Mouse (Mus musculus): Measurements from ENCODE around the gene Elmo1. TPM values are rescaled to one million over a fixed set of nuclear protein-coding genes. Genes with fewer than 3 reads are reported as not detected.

Elmo1 gene
- total and polyA plus RNA-seq, 3 experiments: 5.2 to 7.6 TPM; not detected in 1

- Histone ChIP-seq H3K79me2 (ENCODE audit: control insufficient read depth, insufficient read depth, low read length, poor library complexity) (no peaks in the 10 kb centered on the region), H3K9ac (ENCODE audit: control insufficient read depth, low read depth, low read length, poor library complexity, severe bottlenecking) (no peak overlapping the region), H3K36me3 (ENCODE audit: control insufficient read depth in 1 of 2, insufficient read depth in 2 of 2, low read length in 2 of 2) (no peaks in the 10 kb centered on the region), H3K27ac (ENCODE audit: control insufficient read depth, low read depth, low read length) (no peak overlapping the region), H3K4me1 (ENCODE audit: control insufficient read depth in 1 of 2, insufficient read depth in 2 of 2, low read length in 2 of 2) (no peaks in the 10 kb centered on the region), H3K9me3 (replicated peaks; ENCODE audit: insufficient read depth, low read length) (no peaks in the 10 kb centered on the region), H3K4me3 (ENCODE audit: control insufficient read depth in 1 of 2, insufficient read depth in 1 of 2, low read depth in 2 of 2, low read length in 2 of 2) (no peak overlapping the region), H3K27me3 (ENCODE audit: control insufficient read depth in 1 of 2, insufficient read depth in 2 of 2, low read length in 2 of 2) (no peaks in the 10 kb centered on the region)
- DNase-seq (ENCODE audit: low read depth, low spot score): no peak
- TF ChIP-seq MXI1 (IDR thresholded peaks at IDR 0.05; ENCODE audit: low read depth, low read length) (no peak), GABPA (IDR thresholded peaks at IDR 0.05; ENCODE audit: low read depth, low read length) (no peak), ZC3H11A (IDR thresholded peaks at IDR 0.05; ENCODE audit: low read depth, low read length) (no peak), ETS1 (IDR thresholded peaks at IDR 0.05; ENCODE audit: low read depth, low read length) (no peak), KAT2A (conservative IDR thresholded peaks at IDR 0.05; ENCODE audit: low read depth, low read length) (no peak), CTCF (IDR thresholded peaks at IDR 0.05 in 2 of 3, conservative IDR thresholded peaks at IDR 0.05 in 1 of 3; ENCODE audit: control insufficient read depth in 1 of 3, insufficient read depth in 1 of 3, low read depth in 2 of 3, low read length in 3 of 3, poor library complexity in 1 of 3, severe bottlenecking in 1 of 3) (no peak), TCF12 (IDR thresholded peaks at IDR 0.05; ENCODE audit: low read depth, low read length) (no peak), JUND (IDR thresholded peaks at IDR 0.05; ENCODE audit: low read depth, low read length) (no peak), MAX (IDR thresholded peaks at IDR 0.05; ENCODE audit: low read length) (no peak), TAL1 (IDR thresholded peaks at IDR 0.05; ENCODE audit: low read length) (no peak), ZNF384 (IDR thresholded peaks at IDR 0.05; ENCODE audit: low read depth, low read length) (no peak), E2F4 (IDR thresholded peaks at IDR 0.05; ENCODE audit: borderline replicate concordance, low read depth, low read length) (no peak), RCOR1 (IDR thresholded peaks at IDR 0.05; ENCODE audit: low read depth, low read length) (no peak), GATA1 (IDR thresholded peaks at IDR 0.05; ENCODE audit: low read depth, low read length) (no peak)
These were observed 19.1 kb downstream of the Elmo1 start for GRCm38 (mm10) chr13:20109446-20109845.

- no peaks in the 10 kb centered on the region for H3K79me2 ChIP-seq (ENCODE audit: control insufficient read depth, insufficient read depth, low read length, poor library complexity)
- H3K27me3 ChIP-seq (ENCODE audit: control insufficient read depth in 1 of 2, insufficient read depth in 2 of 2, low read length in 2 of 2): no peaks in the 10 kb centered on the region
- H3K36me3 ChIP-seq (ENCODE audit: control insufficient read depth in 1 of 2, insufficient read depth in 2 of 2, low read length in 2 of 2): no peaks in the 10 kb centered on the region
- H3K9me3 ChIP-seq (replicated peaks; ENCODE audit: insufficient read depth, low read length): no peaks in the 10 kb centered on the region
- H3K4me1 ChIP-seq (ENCODE audit: control insufficient read depth in 1 of 2, insufficient read depth in 2 of 2, low read length in 2 of 2): no peaks in the 10 kb centered on the region
- H3K9ac ChIP-seq (ENCODE audit: control insufficient read depth, low read depth, low read length, poor library complexity, severe bottlenecking): no peak overlapping the region
- H3K27ac ChIP-seq (ENCODE audit: control insufficient read depth, low read depth, low read length): no peak overlapping the region
- TF ChIP-seq POLR2AphosphoS2 (IDR thresholded peaks at IDR 0.05; ENCODE audit: low read length) (no peak), CTCF (IDR thresholded peaks at IDR 0.05 in 2 of 3, conservative IDR thresholded peaks at IDR 0.05 in 1 of 3; ENCODE audit: control insufficient read depth in 1 of 3, insufficient read depth in 1 of 3, low read depth in 2 of 3, low read length in 3 of 3, poor library complexity in 1 of 3, severe bottlenecking in 1 of 3) (no peak), GATA1 (IDR thresholded peaks at IDR 0.05; ENCODE audit: low read depth, low read length) (no peak), ZMIZ1 (IDR thresholded peaks at IDR 0.05; ENCODE audit: low read depth, low read length) (no peak), TCF12 (IDR thresholded peaks at IDR 0.05; ENCODE audit: low read depth, low read length) (no peak), ZC3H11A (IDR thresholded peaks at IDR 0.05; ENCODE audit: low read depth, low read length) (no peak), RAD21 (IDR thresholded peaks at IDR 0.05; ENCODE audit: low read depth, low read length) (no peak), GABPA (IDR thresholded peaks at IDR 0.05; ENCODE audit: low read depth, low read length) (no peak), HCFC1 (IDR thresholded peaks at IDR 0.05; ENCODE audit: low read depth, low read length) (no peak), SIN3A (IDR thresholded peaks at IDR 0.05; ENCODE audit: low read length) (no peak), NELFE (IDR thresholded peaks at IDR 0.05; ENCODE audit: low read depth, low read length) (no peak), KAT2A (conservative IDR thresholded peaks at IDR 0.05; ENCODE audit: low read depth, low read length) (no peak), MAFK (IDR thresholded peaks at IDR 0.05; ENCODE audit: borderline replicate concordance, low read depth, low read length) (no peak), ETS1 (IDR thresholded peaks at IDR 0.05; ENCODE audit: low read depth, low read length) (no peak), RCOR1 (IDR thresholded peaks at IDR 0.05; ENCODE audit: low read depth, low read length) (no peak), BHLHE40 (IDR thresholded peaks at IDR 0.05; ENCODE audit: borderline replicate concordance, low read depth, low read length) (no peak)
- no peak for DNase-seq (ENCODE audit: low read depth, low spot score)
- no peak overlapping the region for H3K4me3 ChIP-seq (ENCODE audit: control insufficient read depth in 1 of 2, insufficient read depth in 1 of 2, low read depth in 2 of 2, low read length in 2 of 2)
These were observed 19.7 kb downstream of the Elmo1 start for GRCm38 (mm10) chr13:20109987-20110680.
